Mouse (Mus musculus): ENCODE measurements around the gene Wdr34.
"Not testable (repeated sequence)": the region's sequence is repeated elsewhere in the genome, so short reads cannot be mapped to it uniquely, and the experiment has no call there.

The Wdr34 gene

GRCm38 (mm10) chr2:30066046-30066901 is 17.6 kb upstream of the Wdr34 start:
- peak; percentile 89 for DNase-seq (ENCODE audit: low read depth, low spot score)

GRCm38 (mm10) chr2:30064298-30064697 is 15.6 kb upstream of the Wdr34 start:
- no peak for DNase-seq (ENCODE audit: low read depth, low spot score)

- no peak for DNase-seq (ENCODE audit: low read depth, low spot score)
Observed at GRCm38 (mm10) chr2:30063791-30064190, 15.1 kb upstream of the Wdr34 start.

- DNase-seq (ENCODE audit: low read depth, low spot score): no peak
Observed at GRCm38 (mm10) chr2:30063235-30063634, 14.6 kb upstream of the Wdr34 start.

GRCm38 (mm10) chr2:30062249-30063093 is 13.8 kb upstream of the Wdr34 start:
- no peak for DNase-seq (ENCODE audit: low read depth, low spot score)

GRCm38 (mm10) chr2:30061215-30062166 is 12.8 kb upstream of the Wdr34 start:
- no peak for DNase-seq (ENCODE audit: low read depth, low spot score)

- DNase-seq (ENCODE audit: low read depth, low spot score): no peak
Observed at GRCm38 (mm10) chr2:30058418-30058817, 9.7 kb upstream of the Wdr34 start.

- no peak for DNase-seq (ENCODE audit: low read depth, low spot score)
Observed at GRCm38 (mm10) chr2:30057223-30057904, 8.7 kb upstream of the Wdr34 start, which contains the start of gene Set. Gene Set (plus strand): TSS chr2:30057378.

- DNase-seq (ENCODE audit: low read depth, low spot score): no peak
Observed at GRCm38 (mm10) chr2:30056736-30057135, 8.1 kb upstream of the Wdr34 start.

GRCm38 (mm10) chr2:30055310-30055709 is 6.6 kb upstream of the Wdr34 start:
- DNase-seq (ENCODE audit: low read depth, low spot score): not testable (repeated sequence)

- no peak for DNase-seq (ENCODE audit: low read depth, low spot score)
Observed at GRCm38 (mm10) chr2:30051992-30052761, 3.5 kb upstream of the Wdr34 start.

GRCm38 (mm10) chr2:30049831-30050230 is 1.1 kb upstream of the Wdr34 start:
- no peak for DNase-seq (ENCODE audit: low read depth, low spot score)

- no peak for DNase-seq (ENCODE audit: low read depth, low spot score)
Observed at GRCm38 (mm10) chr2:30048101-30048501, 580 bp downstream of the Wdr34 start.

- no peak for DNase-seq (ENCODE audit: low read depth, low spot score)
Observed at GRCm38 (mm10) chr2:30047127-30047526, 1.6 kb downstream of the Wdr34 start.

GRCm38 (mm10) chr2:30044550-30044949 is 4.1 kb downstream of the Wdr34 start:
- no peak for DNase-seq (ENCODE audit: low read depth, low spot score)

- DNase-seq (ENCODE audit: low read depth, low spot score): no peak
Observed at GRCm38 (mm10) chr2:30042445-30042844, 6.2 kb downstream of the Wdr34 start.

GRCm38 (mm10) chr2:30039687-30040086 is 9.0 kb downstream of the Wdr34 start:
- DNase-seq (ENCODE audit: low read depth, low spot score): no peak

GRCm38 (mm10) chr2:30038370-30038769 is 10.3 kb downstream of the Wdr34 start:
- DNase-seq (ENCODE audit: low read depth, low spot score): no peak

GRCm38 (mm10) chr2:30037762-30038161 is 10.9 kb downstream of the Wdr34 start:
- no peak for DNase-seq (ENCODE audit: low read depth, low spot score)

- no peak for DNase-seq (ENCODE audit: low read depth, low spot score)
Observed at GRCm38 (mm10) chr2:30032957-30033356, 15.7 kb downstream of the Wdr34 start.
